Mouse (Mus musculus) hindbrain, embryonic 16.5 days (tissue): ENCODE results near the gene Fcgr4. TPM values are rescaled to one million over a fixed set of nuclear protein-coding genes. Genes with fewer than 3 reads are reported as not detected.
"Not testable (repeated sequence)": the region's sequence is repeated elsewhere in the genome, so short reads cannot be mapped to it uniquely, and the experiment has no call there.

Source experiments
- ATAC-seq: fragments of 200-750 bp; cut with Nextera tagmentation; 2 replicates; pipeline ENCODE4 v1.8.0; 2017; ENCODE audit warnings: moderate TSS enrichment, moderate library complexity
- H3K27ac ChIP-seq: fragments of 300-500 bp; sonication (generic); 2 replicates; pipeline ENCODE4 v1.5.1; 2014; ENCODE audit warnings: low read depth, mild to moderate bottlenecking, control low read depth, low read length, moderate library complexity
- H3K27me3 ChIP-seq: fragments of 300-500 bp; sonication (generic); replicated peaks from 2 replicates; pipeline ENCODE4 v1.6.1; 2014; ENCODE audit warnings: low read length; ENCODE audit not compliant: control insufficient read depth, insufficient read depth
- H3K36me3 ChIP-seq: fragments of 300-500 bp; sonication (generic); 2 replicates; pipeline ENCODE4 v1.6.1; 2014; ENCODE audit warnings: mild to moderate bottlenecking, low read length, moderate library complexity, mixed read lengths; ENCODE audit not compliant: control insufficient read depth, insufficient read depth
- H3K4me1 ChIP-seq: fragments of 300-500 bp; sonication (generic); 2 replicates; pipeline ENCODE4 v1.6.1; 2014; ENCODE audit warnings: low read depth, low read length; ENCODE audit not compliant: control insufficient read depth, insufficient read depth
- H3K4me2 ChIP-seq: fragments of 300-500 bp; sonication (generic); 2 replicates; pipeline ENCODE4 v1.6.1; 2014; ENCODE audit warnings: mild to moderate bottlenecking, low read length, control low read depth, moderate library complexity
- H3K4me3 ChIP-seq: fragments of 300-500 bp; sonication (generic); 2 replicates; pipeline ENCODE4 v1.5.1; 2014; ENCODE audit warnings: mild to moderate bottlenecking, low read length, control low read depth, moderate library complexity
- H3K9ac ChIP-seq: fragments of 300-500 bp; sonication (generic); 2 replicates; pipeline ENCODE4 v1.6.1; 2014; ENCODE audit warnings: low read depth, mild to moderate bottlenecking, control low read depth, low read length, moderate library complexity
- H3K9me3 ChIP-seq: fragments of 300-500 bp; sonication (generic); 2 replicates; pipeline ENCODE4 v1.6.1; 2014; ENCODE audit warnings: mild to moderate bottlenecking, low read length, moderate library complexity; ENCODE audit not compliant: control insufficient read depth
- WGBS: fragments of 180-500 bp; shearing (Covaris S2); extraction: QIAGEN DNeasy Blood & Tissue Kit; methylation state at CpG from one replicate; pipeline ENCODE4 v1.1.7; 2014; 5-methylcytosine and 5-hydroxymethylcytosine counted together
- polyA plus RNA-seq: library from polyadenylated mRNA; unstranded; fragments of >200 nt; fragmentation: Nextera tagmentation; extraction: Ambion mirVana; gene quantifications from 2 replicates; pipeline ENCODE4 v1.2.1, GENCODE M21; 2015

The Fcgr4 gene
- polyA plus RNA-seq, 1 experiment from 2014 or later = 0.40 TPM

- not testable (repeated sequence) for H3K9me3 ChIP-seq, H3K4me3 ChIP-seq, H3K4me1 ChIP-seq, ATAC-seq, H3K36me3 ChIP-seq, H3K4me2 ChIP-seq, H3K27ac ChIP-seq, H3K9ac ChIP-seq
- peaks cover 29% of the 10 kb centered on the region for H3K27me3 ChIP-seq
- WGBS = 58% methylated on average over 5 of the region's 5 CpGs
Observed at GRCm38 (mm10) chr1:171067928-171068327, 49.2 kb downstream of the Fcgr4 start.

- H3K27me3 ChIP-seq = peaks cover 26% of the 10 kb centered on the region
- H3K4me1 ChIP-seq, H3K27ac ChIP-seq, H3K9me3 ChIP-seq, H3K4me2 ChIP-seq, H3K9ac ChIP-seq, H3K4me3 ChIP-seq, ATAC-seq, H3K36me3 ChIP-seq: not testable (repeated sequence)
- WGBS = 67% methylated on average over 3 of the region's 3 CpGs
Observed at GRCm38 (mm10) chr1:171069508-171069907, 50.8 kb downstream of the Fcgr4 start.

DNA sequence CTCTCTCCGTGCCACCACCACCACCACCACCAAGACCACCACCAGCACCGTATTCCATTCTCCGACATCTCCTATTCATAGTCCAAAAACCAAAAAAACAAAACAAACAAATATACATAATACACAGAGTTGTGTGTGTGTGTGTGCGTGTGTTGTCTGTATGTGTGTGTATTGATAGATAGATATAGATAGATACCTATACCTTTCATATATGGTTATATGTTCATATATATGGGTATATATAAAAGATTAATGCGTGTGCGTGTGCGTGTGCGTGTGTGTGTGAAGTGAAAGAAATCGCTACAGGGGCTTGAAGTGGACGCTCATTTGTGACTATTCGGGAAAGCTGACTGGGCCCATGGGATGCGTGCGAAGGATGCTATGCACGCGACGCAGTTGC, 52.2 kb downstream of the Fcgr4 start:
- H3K4me2 ChIP-seq = peak overlapping the region; percentile 23; the same call in 1 of the 2 replicates
- H3K27me3 ChIP-seq = peaks cover 20% of the 10 kb centered on the region
- not testable (repeated sequence) for H3K9me3 ChIP-seq, H3K36me3 ChIP-seq, H3K9ac ChIP-seq, ATAC-seq, H3K4me1 ChIP-seq, H3K27ac ChIP-seq
- WGBS = 22% methylated on average over 11 of the region's 16 CpGs
- peak overlapping the region; percentile 22; the same call in 1 of the 2 replicates for H3K4me3 ChIP-seq

DNA sequence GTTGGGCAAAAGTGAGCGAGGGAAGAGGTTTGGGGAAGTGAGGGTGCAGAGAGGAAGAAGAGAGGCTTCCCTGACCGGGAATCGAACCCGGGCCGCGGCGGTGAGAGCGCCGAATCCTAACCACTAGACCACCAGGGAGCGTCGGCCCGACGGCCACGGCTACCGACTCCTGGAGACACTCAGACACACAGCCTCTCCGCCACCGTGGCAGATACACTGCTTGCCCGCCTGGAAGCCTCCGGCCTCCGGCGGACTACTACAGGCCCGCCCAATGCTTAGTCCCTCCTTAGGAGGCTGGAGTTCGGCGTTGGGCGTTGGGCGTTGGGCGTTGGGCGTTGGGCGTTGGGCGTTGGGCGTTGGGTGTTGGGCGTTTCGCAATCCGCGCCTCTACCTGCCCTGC, 53.0 kb downstream of the Fcgr4 start:
- not testable (repeated sequence) for H3K4me1 ChIP-seq, H3K9ac ChIP-seq, H3K27ac ChIP-seq, H3K4me3 ChIP-seq, H3K9me3 ChIP-seq, H3K36me3 ChIP-seq, H3K4me2 ChIP-seq
- peak; percentile 29 for ATAC-seq
- WGBS = no CpG with 5 or more reads among the region's 35 CpGs
- peaks cover 16% of the 10 kb centered on the region for H3K27me3 ChIP-seq

DNA sequence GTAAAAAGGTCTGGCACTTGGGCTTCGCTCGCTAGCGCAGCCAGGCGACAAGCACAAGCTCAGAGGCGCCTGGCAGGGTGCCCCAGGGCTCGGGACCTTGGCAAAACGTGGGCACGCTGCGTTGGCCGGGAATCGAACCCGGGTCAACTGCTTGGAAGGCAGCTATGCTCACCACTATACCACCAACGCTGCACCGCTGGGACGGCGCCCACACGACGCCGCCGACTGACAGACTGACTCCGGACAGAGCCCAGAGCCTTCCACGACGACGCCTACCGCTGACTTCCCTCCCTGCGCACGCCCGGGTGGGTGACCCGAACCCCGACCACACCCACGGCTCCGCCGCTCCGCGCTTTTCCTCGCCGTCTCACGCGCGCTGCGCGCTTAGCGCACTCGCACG, 53.5 kb downstream of the Fcgr4 start:
- not testable (repeated sequence) for H3K4me2 ChIP-seq
- WGBS = no CpG with 5 or more reads among the region's 45 CpGs
- peak; percentile 17 for ATAC-seq

DNA sequence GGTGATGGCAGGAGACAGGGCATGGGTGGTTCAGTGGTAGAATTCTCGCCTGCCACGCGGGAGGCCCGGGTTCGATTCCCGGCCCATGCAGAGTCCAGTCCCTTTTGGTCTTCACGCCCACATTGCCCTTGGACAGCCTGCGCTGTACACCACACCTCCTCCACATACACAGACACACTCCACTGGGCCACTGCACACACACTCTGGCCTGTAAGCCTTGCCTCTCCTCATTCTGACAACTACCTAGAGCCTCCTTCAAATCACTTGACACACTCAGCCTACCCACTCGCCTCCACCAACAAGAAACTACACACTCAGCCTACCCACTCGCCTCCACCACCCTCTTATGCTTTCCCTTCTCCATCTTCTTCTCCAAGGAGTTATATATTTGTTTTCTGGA, 55.6 kb downstream of the Fcgr4 start:
- not testable (repeated sequence) for H3K27ac ChIP-seq, H3K4me3 ChIP-seq, H3K36me3 ChIP-seq, H3K4me2 ChIP-seq, H3K9me3 ChIP-seq, H3K4me1 ChIP-seq, H3K9ac ChIP-seq
- ATAC-seq = peak; percentile 27
- peaks cover 15% of the 10 kb centered on the region for H3K27me3 ChIP-seq
- 29% methylated on average over 4 of the region's 10 CpGs for WGBS

More for the DNA sequence above, 53.5 kb downstream of the Fcgr4 start:
- H3K9ac ChIP-seq, H3K4me1 ChIP-seq, H3K4me3 ChIP-seq, H3K9me3 ChIP-seq, H3K36me3 ChIP-seq, H3K27ac ChIP-seq: not testable (repeated sequence)
- peaks cover 18% of the 10 kb centered on the region for H3K27me3 ChIP-seq

DNA sequence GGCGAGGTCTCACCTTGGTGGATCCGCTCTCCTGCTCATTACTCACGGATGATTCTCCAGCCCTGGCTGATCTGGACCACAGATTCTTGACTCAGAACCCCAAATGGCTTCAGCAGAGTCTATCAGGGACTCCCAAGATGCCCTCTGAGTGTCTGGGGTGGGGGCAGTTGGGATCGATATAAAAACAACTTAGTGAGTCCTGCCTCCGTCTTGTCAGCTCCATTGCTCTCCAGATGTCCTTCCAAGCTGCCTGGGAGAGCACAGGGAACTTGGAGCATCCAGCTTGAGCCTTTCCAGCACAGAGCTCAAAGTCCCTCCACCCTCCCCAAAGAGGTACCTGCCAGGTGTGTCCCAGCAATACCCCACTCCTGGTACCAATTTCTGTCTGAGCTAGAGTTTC, 57.5 kb downstream of the Fcgr4 start:
- not testable (repeated sequence) for H3K9me3 ChIP-seq, H3K27ac ChIP-seq, H3K4me2 ChIP-seq, ATAC-seq, H3K9ac ChIP-seq, H3K4me1 ChIP-seq, H3K36me3 ChIP-seq, H3K4me3 ChIP-seq
- 56% methylated on average over 2 of the region's 5 CpGs for WGBS
- H3K27me3 ChIP-seq = peaks cover 11% of the 10 kb centered on the region

- H3K4me3 ChIP-seq, ATAC-seq, H3K36me3 ChIP-seq, H3K9ac ChIP-seq, H3K4me1 ChIP-seq, H3K27ac ChIP-seq, H3K4me2 ChIP-seq, H3K9me3 ChIP-seq: not testable (repeated sequence)
- H3K27me3 ChIP-seq = peaks cover 14% of the 10 kb centered on the region
- WGBS = 34% methylated on average over 5 of the region's 5 CpGs
Observed at GRCm38 (mm10) chr1:171077192-171077591, 58.5 kb downstream of the Fcgr4 start.

DNA sequence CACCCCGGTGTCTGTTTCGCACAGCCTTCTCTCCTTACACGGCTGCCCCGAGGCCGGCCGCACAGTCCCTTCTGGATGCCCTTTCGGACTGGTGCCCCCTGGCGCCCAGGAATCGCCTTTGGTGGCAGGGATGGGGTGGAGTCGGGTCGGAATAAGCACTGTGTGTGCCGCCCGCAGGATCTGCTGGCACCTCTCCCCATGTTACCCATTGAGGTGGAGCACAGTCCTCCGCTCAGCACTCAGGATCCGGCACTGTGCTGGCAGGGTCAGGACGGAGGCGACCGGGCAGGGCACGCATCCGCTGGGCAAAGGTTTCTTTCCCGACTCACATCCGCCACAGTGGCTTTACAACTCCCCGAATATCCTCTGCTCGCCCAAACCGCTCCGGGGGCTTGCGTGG, 59.2 kb downstream of the Fcgr4 start:
- H3K27ac ChIP-seq = not testable (repeated sequence)
- peak; percentile 38 for ATAC-seq

DNA sequence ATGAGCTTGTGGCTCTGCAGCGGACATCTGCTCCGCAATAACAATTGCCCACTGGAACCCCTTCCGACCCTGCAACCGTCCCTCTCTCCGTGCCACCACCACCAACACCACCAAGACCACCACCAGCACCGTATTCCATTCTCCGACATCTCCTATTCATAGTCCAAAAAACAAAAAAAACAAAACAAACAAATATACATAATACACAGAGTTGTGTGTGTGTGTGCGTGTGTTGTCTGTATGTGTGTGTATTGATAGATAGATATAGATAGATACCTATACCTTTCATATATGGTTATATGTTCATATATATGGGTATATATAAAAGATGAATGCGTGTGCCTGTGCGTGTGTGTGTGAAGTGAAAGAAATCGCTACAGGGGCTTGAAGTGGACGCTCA, 59.7 kb downstream of the Fcgr4 start:
- not testable (repeated sequence) for H3K36me3 ChIP-seq
- peak overlapping the region; percentile 17; the same call in 1 of the 2 replicates for H3K4me3 ChIP-seq

More for the DNA sequence above, 59.2 kb downstream of the Fcgr4 start:
- 2% methylated on average over 15 of the region's 27 CpGs for WGBS
- H3K4me1 ChIP-seq, H3K36me3 ChIP-seq, H3K9ac ChIP-seq, H3K9me3 ChIP-seq: not testable (repeated sequence)
- Histone ChIP-seq H3K4me3 (peak overlapping the region; percentile 22; the same call in 1 of the 2 replicates), H3K27me3 (peaks cover 14% of the 10 kb centered on the region), H3K4me2 (peak overlapping the region; percentile 42)

More for the DNA sequence above, 59.7 kb downstream of the Fcgr4 start:
- H3K4me1 ChIP-seq, H3K27ac ChIP-seq, ATAC-seq, H3K9ac ChIP-seq, H3K9me3 ChIP-seq: not testable (repeated sequence)
- Histone ChIP-seq H3K27me3 (peaks cover 14% of the 10 kb centered on the region), H3K4me2 (peak overlapping the region; percentile 47)
- 20% methylated on average over 11 of the region's 12 CpGs for WGBS
